Mouse (Mus musculus) liver, adult 2 months (tissue): ENCODE measurements at regions not wholly inside any gene's neighbourhood (a gene's known extent, or its start where the extent isn't known, plus 50 kb on each side); places are given as distances from the start of the nearest gene placed in this dataset.

Source experiments
- DNase-seq: peaks from one replicate; pipeline ENCODE4 v3.0.0-alpha.2; 2011; ENCODE audit warnings: low read depth, low spot score; ENCODE audit errors: extremely low read depth
- H3K27ac ChIP-seq: fragments of 200-500 bp; replicated peaks from 2 replicates; pipeline ENCODE4 v1.5.1; 2012; ENCODE audit warnings: low read depth, mild to moderate bottlenecking, control low read depth, inconsistent platforms, low read length; ENCODE audit not compliant: insufficient read depth
- H3K27me3 ChIP-seq: fragments of 200-500 bp; 2 replicates; pipeline ENCODE4 v1.6.1; 2012; ENCODE audit warnings: mild to moderate bottlenecking, moderate library complexity, low read length, inconsistent platforms; ENCODE audit not compliant: control insufficient read depth, insufficient read depth
- H3K36me3 ChIP-seq: fragments of 200-500 bp; 2 replicates; pipeline ENCODE4 v1.6.1; 2012; ENCODE audit warnings: low read length, inconsistent platforms; ENCODE audit not compliant: control insufficient read depth, insufficient read depth
- H3K4me1 ChIP-seq: fragments of 200-500 bp; 2 replicates; pipeline ENCODE4 v1.6.1; 2011; ENCODE audit warnings: low read length; ENCODE audit not compliant: control insufficient read depth, insufficient read depth
- H3K4me3 ChIP-seq: fragments of 200-500 bp; 2 replicates; pipeline ENCODE4 v1.5.1; 2011; ENCODE audit warnings: low read depth, mild to moderate bottlenecking, control low read depth, low read length, moderate library complexity; ENCODE audit not compliant: insufficient read depth
- H3K79me2 ChIP-seq: fragments of 200-500 bp; 2 replicates; pipeline ENCODE4 v1.6.1; 2012; ENCODE audit warnings: inconsistent platforms, mild to moderate bottlenecking, low read length, moderate library complexity; ENCODE audit not compliant: control insufficient read depth, insufficient read depth
- H3K9ac ChIP-seq: fragments of 200-500 bp; 2 replicates; pipeline ENCODE4 v1.6.1; 2012; ENCODE audit warnings: low read depth, mild to moderate bottlenecking, control low read depth, inconsistent platforms, low read length
- CTCF ChIP-seq: fragments of 200-500 bp; IDR thresholded peaks from 2 replicates; pipeline ENCODE4 v1.5.1; 2011; ENCODE audit warnings: low read depth, low read length, control low read depth
- POLR2A ChIP-seq: fragments of 200-500 bp; IDR thresholded peaks from 2 replicates; pipeline ENCODE4 v1.6.1; 2011; ENCODE audit warnings: low read length, control low read depth; ENCODE audit not compliant: insufficient read depth; ENCODE audit errors: extremely low read depth
- WGBS: fragments of 180-500 bp; shearing (Covaris S2); methylation state at CpG from one replicate; pipeline ENCODE4 v1.1.7; 2018; 5-methylcytosine and 5-hydroxymethylcytosine counted together

- H3K27ac ChIP-seq: peak overlapping the region; percentile 79
- WGBS: 72% methylated on average over 9 of the region's 9 CpGs
These were observed 109.4 kb upstream of the Tmem189 start for GRCm38 (mm10) chr2:167798969-167799513.

GRCm38 (mm10) chr2:167798076-167798782 lies 108.6 kb upstream of the Tmem189 start:
- Histone ChIP-seq H3K27me3 (no peaks in the 10 kb centered on the region), H3K27ac (no peak overlapping the region), H3K4me3 (no peak overlapping the region), H3K9ac (no peak overlapping the region), H3K79me2 (no peaks in the 10 kb centered on the region), H3K36me3 (no peaks in the 10 kb centered on the region), H3K4me1 (peaks cover 11% of the 10 kb centered on the region; the same call in 1 of the 2 replicates)
- TF ChIP-seq POLR2A (no peak), CTCF (no peak)
- no peak for DNase-seq
- 90% methylated on average over 11 of the region's 11 CpGs for WGBS

More at GRCm38 (mm10) chr2:167798969-167799513, 109.4 kb upstream of the Tmem189 start:
- DNase-seq: peak; percentile 73
- TF ChIP-seq CTCF (no peak), POLR2A (no peak)
- Histone ChIP-seq H3K36me3 (no peaks in the 10 kb centered on the region), H3K4me1 (peaks cover 13% of the 10 kb centered on the region; the same call in 1 of the 2 replicates), H3K79me2 (no peaks in the 10 kb centered on the region), H3K9ac (no peak overlapping the region), H3K4me3 (no peak overlapping the region), H3K27me3 (no peaks in the 10 kb centered on the region)

GRCm38 (mm10) chr2:167795491-167795890 lies 105.9 kb upstream of the Tmem189 start:
- Histone ChIP-seq H3K27ac (no peak overlapping the region), H3K36me3 (no peaks in the 10 kb centered on the region), H3K27me3 (no peaks in the 10 kb centered on the region), H3K9ac (no peak overlapping the region), H3K4me1 (peaks cover 11% of the 10 kb centered on the region; the same call in 1 of the 2 replicates), H3K79me2 (no peaks in the 10 kb centered on the region), H3K4me3 (no peak overlapping the region)
- TF ChIP-seq POLR2A (no peak), CTCF (no peak)
- DNase-seq: no peak
- 86% methylated on average over 7 of the region's 7 CpGs for WGBS

- Histone ChIP-seq H3K36me3 (no peaks in the 10 kb centered on the region), H3K27me3 (no peaks in the 10 kb centered on the region), H3K4me1 (peaks cover 2% of the 10 kb centered on the region; the same call in 1 of the 2 replicates), H3K79me2 (no peaks in the 10 kb centered on the region), H3K27ac (no peak overlapping the region), H3K9ac (no peak overlapping the region), H3K4me3 (no peak overlapping the region)
- TF ChIP-seq POLR2A: no peak
- 93% methylated on average over 2 of the region's 2 CpGs for WGBS
- no peak for DNase-seq
These were observed 104.3 kb upstream of the Tmem189 start for GRCm38 (mm10) chr2:167793916-167794315.

GRCm38 (mm10) chr2:167792753-167793152 lies 103.1 kb upstream of the Tmem189 start:
- 70% methylated on average over 3 of the region's 3 CpGs for WGBS
- no peaks in the 10 kb centered on the region for H3K36me3 ChIP-seq
- no peak overlapping the region for H3K9ac ChIP-seq
- DNase-seq: no peak
- H3K79me2 ChIP-seq: no peaks in the 10 kb centered on the region
- no peak overlapping the region for H3K27ac ChIP-seq
- no peaks in the 10 kb centered on the region for H3K27me3 ChIP-seq
- H3K4me1 ChIP-seq: no peaks in the 10 kb centered on the region
- TF ChIP-seq CTCF (no peak), POLR2A (no peak)
- H3K4me3 ChIP-seq: no peak overlapping the region

GRCm38 (mm10) chr2:167792330-167792729 lies 102.7 kb upstream of the Tmem189 start:
- WGBS: 79% methylated on average over 3 of the region's 3 CpGs
- no peaks in the 10 kb centered on the region for H3K36me3 ChIP-seq

More at GRCm38 (mm10) chr2:167792330-167792729, 102.7 kb upstream of the Tmem189 start:
- Histone ChIP-seq H3K27me3 (no peaks in the 10 kb centered on the region), H3K4me3 (no peak overlapping the region), H3K79me2 (no peaks in the 10 kb centered on the region), H3K27ac (no peak overlapping the region), H3K4me1 (no peaks in the 10 kb centered on the region), H3K9ac (no peak overlapping the region)
- DNase-seq: no peak
- TF ChIP-seq CTCF (no peak), POLR2A (no peak)
